Mouse (Mus musculus): ENCODE results near the gene Ism1.

Gene Ism1

GRCm38 (mm10) chr2:139717772-139718171, 39.8 kb downstream of the Ism1 start:
- DNase-seq: no peak

GRCm38 (mm10) chr2:139722700-139723099, 44.7 kb downstream of the Ism1 start:
- DNase-seq: peak; percentile 33

- no peak for DNase-seq
Measured at GRCm38 (mm10) chr2:139723304-139723703, 45.3 kb downstream of the Ism1 start.

GRCm38 (mm10) chr2:139724202-139724838, 46.3 kb downstream of the Ism1 start:
- no peak for DNase-seq

GRCm38 (mm10) chr2:139725328-139725727, 47.4 kb downstream of the Ism1 start:
- DNase-seq: no peak

GRCm38 (mm10) chr2:139728060-139728459, 50.1 kb downstream of the Ism1 start:
- no peak for DNase-seq

GRCm38 (mm10) chr2:139729377-139729776, 51.4 kb downstream of the Ism1 start:
- no peak for DNase-seq

GRCm38 (mm10) chr2:139742381-139742780, 64.4 kb downstream of the Ism1 start:
- no peak for DNase-seq

- DNase-seq: no peak
Measured at GRCm38 (mm10) chr2:139757021-139757420, 79.0 kb downstream of the Ism1 start.

- no peak for DNase-seq
Measured at GRCm38 (mm10) chr2:139757456-139757855, 79.5 kb downstream of the Ism1 start.

GRCm38 (mm10) chr2:139764355-139764754, 86.4 kb downstream of the Ism1 start:
- DNase-seq: no peak

- no peak for DNase-seq
Measured at GRCm38 (mm10) chr2:139774949-139775570, 97.1 kb downstream of the Ism1 start.

- no peak for DNase-seq
Measured at GRCm38 (mm10) chr2:139776644-139777043, 98.7 kb downstream of the Ism1 start.

- no peak for DNase-seq
Measured at GRCm38 (mm10) chr2:139778283-139778682, 100.3 kb downstream of the Ism1 start.

GRCm38 (mm10) chr2:139783318-139783850, 105.4 kb downstream of the Ism1 start:
- no peak for DNase-seq

GRCm38 (mm10) chr2:139784465-139784864, 106.5 kb downstream of the Ism1 start:
- no peak for DNase-seq

- DNase-seq: no peak
Measured at GRCm38 (mm10) chr2:139784946-139785345, 107.0 kb downstream of the Ism1 start.

- DNase-seq: no peak
Measured at GRCm38 (mm10) chr2:139788658-139789057, 110.7 kb downstream of the Ism1 start.

GRCm38 (mm10) chr2:139792345-139793120, 114.6 kb downstream of the Ism1 start:
- DNase-seq: no peak

GRCm38 (mm10) chr2:139804041-139804440, 126.1 kb downstream of the Ism1 start:
- no peak for DNase-seq

GRCm38 (mm10) chr2:139807887-139808286, 129.9 kb downstream of the Ism1 start:
- no peak for DNase-seq
